Mouse (Mus musculus) forebrain, embryonic 16.5 days (tissue): Measurements from ENCODE around the gene Fkbp5. TPM values are rescaled to one million over a fixed set of nuclear protein-coding genes. Genes with fewer than 3 reads are reported as not detected.

ENCODE experiments used
- ATAC-seq: fragments of 200-750 bp; cut with Nextera tagmentation; 2 replicates; pipeline ENCODE4 v1.8.0; 2017; ENCODE audit warnings: mild to moderate bottlenecking, moderate library complexity
- H3K27ac ChIP-seq: fragments of 300-500 bp; sonication (generic); 2 replicates; pipeline ENCODE4 v1.5.1; 2014; ENCODE audit warnings: low read length, control low read depth
- H3K27me3 ChIP-seq: fragments of 300-500 bp; sonication (generic); replicated peaks from 2 replicates; pipeline ENCODE4 v1.6.1; 2014; ENCODE audit warnings: low read length; ENCODE audit not compliant: control insufficient read depth, insufficient read depth
- H3K36me3 ChIP-seq: fragments of 300-500 bp; sonication (generic); 2 replicates; pipeline ENCODE4 v1.6.1; 2014; ENCODE audit not compliant: control insufficient read depth, insufficient read depth
- H3K4me1 ChIP-seq: fragments of 300-500 bp; sonication (generic); replicated peaks from 2 replicates; pipeline ENCODE4 v1.6.1; 2014; ENCODE audit warnings: low read length; ENCODE audit not compliant: control insufficient read depth, insufficient read depth
- H3K4me2 ChIP-seq: fragments of 300-500 bp; sonication (generic); 2 replicates; pipeline ENCODE4 v1.6.1; 2014; ENCODE audit warnings: mild to moderate bottlenecking, low read length, control low read depth
- H3K4me3 ChIP-seq: fragments of 300-500 bp; sonication (generic); replicated peaks from 2 replicates; pipeline ENCODE4 v1.5.1; 2014; ENCODE audit warnings: mild to moderate bottlenecking, low read length, control low read depth
- H3K9ac ChIP-seq: fragments of 300-500 bp; sonication (generic); replicated peaks from 2 replicates; pipeline ENCODE4 v1.6.1; 2014; ENCODE audit warnings: low read depth, low read length, control low read depth
- H3K9me3 ChIP-seq: fragments of 300-500 bp; sonication (generic); 2 replicates; pipeline ENCODE4 v1.6.1; 2016; ENCODE audit warnings: low read length; ENCODE audit not compliant: control insufficient read depth
- WGBS: fragments of 180-500 bp; shearing (Covaris S2); extraction: QIAGEN DNeasy Blood & Tissue Kit; methylation state at CpG from one replicate; pipeline ENCODE4 v1.1.7; 2014; 5-methylcytosine and 5-hydroxymethylcytosine counted together
- polyA plus RNA-seq: library from polyadenylated mRNA; unstranded; fragments of >200 nt; fragmentation: Nextera tagmentation; extraction: Ambion mirVana; gene quantifications from 2 replicates; pipeline ENCODE4 v1.2.1, GENCODE M21; 2015

The Fkbp5 gene
- polyA plus RNA-seq, 1 experiment from 2014 or later: 39.3 TPM

- H3K9me3 ChIP-seq: no peaks in the 10 kb centered on the region
- H3K27me3 ChIP-seq: no peaks in the 10 kb centered on the region
- no peaks in the 10 kb centered on the region for H3K4me1 ChIP-seq
- H3K4me3 ChIP-seq: no peak overlapping the region
- no peaks in the 10 kb centered on the region for H3K36me3 ChIP-seq
- H3K27ac ChIP-seq: no peak overlapping the region
- no peak overlapping the region for H3K4me2 ChIP-seq
- H3K9ac ChIP-seq: no peak overlapping the region
- ATAC-seq: no peak
- 74% methylated on average over 6 of the region's 6 CpGs for WGBS
These were observed 74.7 kb downstream of the Fkbp5 start for GRCm38 (mm10) chr17:28442661-28443060.

GRCm38 (mm10) chr17:28438342-28439115 lies 78.8 kb downstream of the Fkbp5 start:
- no peak for ATAC-seq
- H3K36me3 ChIP-seq: 0 out of 2 replicates have a peak, but pooled peaks cover 3% of the 10 kb centered on the region
- no peaks in the 10 kb centered on the region for H3K27me3 ChIP-seq
- H3K4me3 ChIP-seq: no peak overlapping the region
- H3K4me2 ChIP-seq: no peak overlapping the region
- 88% methylated on average over 6 of the region's 6 CpGs for WGBS
- H3K4me1 ChIP-seq: no peaks in the 10 kb centered on the region
- H3K9me3 ChIP-seq: no peaks in the 10 kb centered on the region
- H3K27ac ChIP-seq: no peak overlapping the region
- no peak overlapping the region for H3K9ac ChIP-seq

- ATAC-seq: no peak
- H3K27ac ChIP-seq: no peak overlapping the region
- WGBS: 69% methylated on average over 2 of the region's 2 CpGs
- no peak overlapping the region for H3K4me3 ChIP-seq
- H3K9ac ChIP-seq: no peak overlapping the region
- no peaks in the 10 kb centered on the region for H3K27me3 ChIP-seq
- no peak overlapping the region for H3K4me2 ChIP-seq
- H3K36me3 ChIP-seq: 0 out of 2 replicates have a peak, but pooled peaks cover 3% of the 10 kb centered on the region
- H3K9me3 ChIP-seq: no peaks in the 10 kb centered on the region
- H3K4me1 ChIP-seq: no peaks in the 10 kb centered on the region
These were observed 79.4 kb downstream of the Fkbp5 start for GRCm38 (mm10) chr17:28437938-28438337.

GRCm38 (mm10) chr17:28434921-28435485 lies 82.3 kb downstream of the Fkbp5 start:
- no peak overlapping the region for H3K9ac ChIP-seq
- H3K36me3 ChIP-seq: 0 out of 2 replicates have a peak, but pooled peaks cover 3% of the 10 kb centered on the region
- H3K9me3 ChIP-seq: no peaks in the 10 kb centered on the region
- no peaks in the 10 kb centered on the region for H3K4me1 ChIP-seq
- H3K4me2 ChIP-seq: no peak overlapping the region
- no peak overlapping the region for H3K4me3 ChIP-seq
- H3K27ac ChIP-seq: no peak overlapping the region
- WGBS: 87% methylated on average over 5 of the region's 5 CpGs
- no peaks in the 10 kb centered on the region for H3K27me3 ChIP-seq
- no peak for ATAC-seq

- H3K4me2 ChIP-seq: no peak overlapping the region
- WGBS: 88% methylated on average over 6 of the region's 6 CpGs
- H3K27ac ChIP-seq: no peak overlapping the region
- H3K4me3 ChIP-seq: no peak overlapping the region
- H3K4me1 ChIP-seq: no peaks in the 10 kb centered on the region
- H3K27me3 ChIP-seq: no peaks in the 10 kb centered on the region
- no peak for ATAC-seq
- no peaks in the 10 kb centered on the region for H3K9me3 ChIP-seq
- no peak overlapping the region for H3K9ac ChIP-seq
- H3K36me3 ChIP-seq: 0 out of 2 replicates have a peak, but pooled peaks cover 3% of the 10 kb centered on the region
These were observed 84.3 kb downstream of the Fkbp5 start for GRCm38 (mm10) chr17:28433029-28433428.

GRCm38 (mm10) chr17:28431931-28432335 lies 85.4 kb downstream of the Fkbp5 start:
- ATAC-seq: no peak
- no peaks in the 10 kb centered on the region for H3K27me3 ChIP-seq
- H3K4me2 ChIP-seq: no peak overlapping the region
- no peak overlapping the region for H3K27ac ChIP-seq
- H3K4me1 ChIP-seq: no peaks in the 10 kb centered on the region
- H3K36me3 ChIP-seq: 0 out of 2 replicates have a peak, but pooled peaks cover 3% of the 10 kb centered on the region
- no peaks in the 10 kb centered on the region for H3K9me3 ChIP-seq
- no peak overlapping the region for H3K9ac ChIP-seq
- H3K4me3 ChIP-seq: no peak overlapping the region
- WGBS: 92% methylated on average over 6 of the region's 6 CpGs

GRCm38 (mm10) chr17:28431038-28431437 lies 86.3 kb downstream of the Fkbp5 start:
- Histone ChIP-seq H3K36me3 (no peaks in the 10 kb centered on the region), H3K27ac (no peak overlapping the region), H3K4me1 (no peaks in the 10 kb centered on the region), H3K9me3 (no peaks in the 10 kb centered on the region), H3K4me3 (no peak overlapping the region), H3K4me2 (no peak overlapping the region), H3K9ac (no peak overlapping the region), H3K27me3 (no peaks in the 10 kb centered on the region)
- no peak for ATAC-seq
- WGBS: 69% methylated on average over 7 of the region's 7 CpGs

- H3K27me3 ChIP-seq: no peaks in the 10 kb centered on the region
- WGBS: 75% methylated on average over 15 of the region's 15 CpGs
These were observed 88.7 kb downstream of the Fkbp5 start for GRCm38 (mm10) chr17:28428474-28429258.

GRCm38 (mm10) chr17:28427666-28428065 lies 89.7 kb downstream of the Fkbp5 start:
- Histone ChIP-seq H3K4me2 (no peak overlapping the region), H3K9me3 (no peaks in the 10 kb centered on the region), H3K36me3 (no peaks in the 10 kb centered on the region), H3K4me1 (no peaks in the 10 kb centered on the region), H3K4me3 (no peak overlapping the region), H3K9ac (no peak overlapping the region), H3K27ac (no peak overlapping the region), H3K27me3 (no peaks in the 10 kb centered on the region)
- ATAC-seq: no peak
- WGBS: 92% methylated on average over 6 of the region's 6 CpGs

More at GRCm38 (mm10) chr17:28428474-28429258, 88.7 kb downstream of the Fkbp5 start:
- no peaks in the 10 kb centered on the region for H3K9me3 ChIP-seq
- H3K9ac ChIP-seq: no peak overlapping the region
- no peak overlapping the region for H3K4me2 ChIP-seq
- no peak for ATAC-seq
- H3K27ac ChIP-seq: no peak overlapping the region
- no peaks in the 10 kb centered on the region for H3K4me1 ChIP-seq
- no peak overlapping the region for H3K4me3 ChIP-seq
- H3K36me3 ChIP-seq: no peaks in the 10 kb centered on the region
